Mouse (Mus musculus) embryo, embryonic 10 days (tissue): ENCODE results near the gene Tnip1.

Experiments
- DNase-seq: peaks from one replicate; pipeline ENCODE4 v3.0.0-alpha.2; 2015; ENCODE audit warnings: low spot score

Tnip1 gene

GRCm38 (mm10) chr11:54878893-54879292 is 83.8 kb downstream of the Tnip1 start:
- DNase-seq, result no peak

- no peak for DNase-seq
Measured at GRCm38 (mm10) chr11:54876031-54876430, 86.7 kb downstream of the Tnip1 start.

- DNase-seq, result no peak
Measured at GRCm38 (mm10) chr11:54871831-54872537, 90.7 kb downstream of the Tnip1 start.

- DNase-seq, result no peak
Measured at GRCm38 (mm10) chr11:54869318-54869717, 93.4 kb downstream of the Tnip1 start.

- no peak for DNase-seq
Measured at GRCm38 (mm10) chr11:54868445-54868844, 94.3 kb downstream of the Tnip1 start.

GRCm38 (mm10) chr11:54867903-54868434 is 94.7 kb downstream of the Tnip1 start:
- DNase-seq, result no peak

GRCm38 (mm10) chr11:54867049-54867385 is 95.7 kb downstream of the Tnip1 start:
- peak; percentile 63 for DNase-seq

- peak; percentile 95 for DNase-seq
Measured at GRCm38 (mm10) chr11:54866119-54867048, 96.3 kb downstream of the Tnip1 start, which contains the start of gene Hint1. Hint1 (plus strand) TSS chr11:54866383.

GRCm38 (mm10) chr11:54865330-54866085 is 97.2 kb downstream of the Tnip1 start:
- DNase-seq, result no peak

- peak; percentile 71 for DNase-seq
Measured at GRCm38 (mm10) chr11:54862621-54863520, 99.8 kb downstream of the Tnip1 start.

- DNase-seq, result no peak
Measured at GRCm38 (mm10) chr11:54861471-54862420, 101.0 kb downstream of the Tnip1 start.
